Mouse (Mus musculus) A20 (cell line): ENCODE data around the gene Gm7544.
A peak's percentile ranks its signal among the peaks of the same experiment; 100 is the strongest.
"Not testable (repeated sequence)": the region's sequence is repeated elsewhere in the genome, so short reads cannot be mapped to it uniquely, and the experiment has no call there.

Experiments used
- DNase-seq: peaks from one replicate; pipeline ENCODE4 v3.0.0-alpha.2; 2011; ENCODE audit warnings: low read depth, low spot score

The Gm7544 gene

GRCm38 (mm10) chr1:82955913-82956312, at the start of gene Gm7544:
Gene Gm7544 (minus strand): TSS chr1:82956013.
- DNase-seq = not testable (repeated sequence)

DNA sequence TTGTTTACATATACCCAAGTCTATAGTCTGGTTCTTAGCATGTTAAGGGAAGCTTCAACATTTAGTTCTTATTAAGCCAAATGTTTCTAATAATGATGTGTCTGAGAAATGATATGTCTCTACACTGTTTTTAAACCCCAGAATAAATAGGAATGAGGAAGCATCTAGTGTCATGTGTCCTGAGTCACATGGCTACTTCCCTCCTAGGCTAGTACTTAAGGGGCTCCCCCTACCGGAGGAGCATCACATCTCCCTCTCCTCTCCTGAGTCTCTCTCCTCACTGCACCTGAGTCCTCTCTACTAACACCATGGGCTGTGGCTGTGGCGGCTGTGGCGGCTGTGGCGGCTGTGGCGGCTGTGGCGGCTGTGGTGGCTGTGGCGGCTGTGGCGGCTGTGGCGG, 44.5 kb upstream of the Gm7544 start, which contains the start of gene Gm47959:
Gene Gm47959, plus strand, starts transcription at position 243 of the 400 bp plus-strand sequence.
- DNase-seq = not testable (repeated sequence)

DNA sequence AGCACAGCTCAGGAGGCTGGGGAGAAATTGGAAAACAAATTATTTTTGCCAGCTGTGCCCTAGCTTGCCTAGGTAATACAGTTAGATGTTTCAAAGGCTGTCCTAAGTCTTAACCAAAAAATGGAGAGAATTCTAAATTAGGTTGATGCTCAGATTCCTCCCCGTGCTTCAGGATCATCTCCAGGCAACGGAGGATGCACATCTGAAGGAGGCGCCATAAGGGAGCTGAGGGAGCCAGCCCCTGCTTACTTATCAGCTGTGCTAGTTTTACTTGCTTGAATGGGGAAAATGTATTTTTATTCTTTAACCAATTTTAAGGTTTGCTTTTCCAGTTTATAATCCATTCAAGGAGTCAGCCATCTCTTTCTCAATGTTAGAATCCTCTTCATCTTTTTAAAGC, 38.1 kb upstream of the Gm7544 start:
- no peak for DNase-seq

DNA sequence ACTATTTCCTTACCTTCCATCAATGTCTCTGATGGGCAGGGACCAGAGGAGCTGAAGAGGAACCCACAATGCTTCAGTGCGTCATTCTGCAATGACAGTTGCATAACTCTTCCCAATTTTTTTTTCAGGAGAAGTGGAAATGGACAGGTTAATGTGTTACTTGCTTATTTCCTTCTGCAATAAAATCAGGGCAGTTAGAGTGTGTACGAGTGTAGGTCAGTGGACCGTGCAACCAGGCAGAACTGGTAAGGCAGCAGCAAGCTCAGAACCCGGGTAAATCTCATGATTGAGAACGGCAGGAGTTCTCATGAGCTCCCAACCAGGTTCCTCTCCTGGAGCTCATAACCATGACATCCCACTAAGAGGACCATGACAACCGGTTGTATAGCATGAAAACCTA, 36.3 kb upstream of the Gm7544 start:
- no peak for DNase-seq

DNA sequence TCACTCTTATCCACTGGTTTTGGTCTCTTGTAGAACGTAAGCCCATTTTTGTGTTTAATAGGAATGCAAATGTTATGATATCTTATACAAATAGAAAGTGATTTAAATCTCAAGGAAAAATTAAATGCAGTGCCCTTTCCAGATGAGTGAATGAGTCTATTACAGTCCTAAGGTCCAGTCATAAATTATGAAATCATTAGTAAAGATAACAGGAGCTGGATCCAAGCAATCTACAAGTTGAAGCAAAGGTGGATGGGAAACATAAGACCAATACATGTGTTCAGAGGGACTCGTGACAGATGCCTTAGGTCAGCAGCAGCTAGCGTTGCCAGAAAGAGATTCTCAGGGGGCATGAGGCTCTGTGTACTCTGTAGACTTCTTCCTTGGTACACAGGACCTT, 35.8 kb upstream of the Gm7544 start:
- DNase-seq = no peak

GRCm38 (mm10) chr1:82991062-82991461, 35.2 kb upstream of the Gm7544 start:
- DNase-seq = no peak

- peak; percentile 70 for DNase-seq
These were observed 31.9 kb upstream of the Gm7544 start for GRCm38 (mm10) chr1:82987530-82988198.

- no peak for DNase-seq
These were observed 30.9 kb upstream of the Gm7544 start for GRCm38 (mm10) chr1:82986738-82987137.

DNA sequence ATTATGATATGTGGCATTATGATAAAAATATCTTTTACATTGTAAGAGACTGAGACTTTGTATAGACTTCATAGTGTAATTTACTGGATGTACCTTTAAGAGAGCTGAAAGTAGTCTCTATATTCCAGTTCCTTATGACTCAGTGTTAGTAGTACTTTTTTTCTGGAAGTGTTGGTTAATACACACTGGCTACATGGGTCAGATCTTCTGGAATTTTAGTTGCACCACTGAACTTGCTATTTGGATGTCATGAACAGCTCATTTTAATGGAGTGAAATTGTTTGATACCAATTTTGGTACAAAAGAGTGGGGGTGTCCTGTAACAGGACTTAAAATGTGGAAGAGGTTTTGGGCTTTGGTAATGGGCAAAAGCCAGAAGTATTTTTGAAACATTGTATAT, 22.0 kb upstream of the Gm7544 start:
- DNase-seq = no peak

GRCm38 (mm10) chr1:82975750-82976149, 19.9 kb upstream of the Gm7544 start:
- DNase-seq = no peak

GRCm38 (mm10) chr1:82974342-82974741, 18.5 kb upstream of the Gm7544 start:
- no peak for DNase-seq

- no peak for DNase-seq
These were observed 18.1 kb upstream of the Gm7544 start for GRCm38 (mm10) chr1:82973901-82974300.

DNA sequence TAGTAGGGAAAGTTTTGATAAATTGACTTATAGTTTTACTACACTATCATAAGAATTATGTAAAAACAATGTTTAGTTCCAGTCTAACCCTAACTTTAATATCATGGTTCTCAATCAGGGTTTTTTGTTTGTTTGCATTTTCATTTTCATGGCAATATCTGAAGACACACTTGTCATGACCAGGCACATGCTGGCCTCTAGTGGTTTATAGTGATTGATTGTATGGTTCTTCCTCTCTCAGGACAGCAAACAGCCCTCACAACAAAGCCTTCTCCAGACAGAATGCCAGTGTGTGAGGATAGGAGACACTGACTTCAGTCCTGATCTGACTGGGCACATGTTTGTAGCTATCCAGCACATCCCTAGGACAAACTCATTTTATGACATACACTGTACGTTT, 17.4 kb upstream of the Gm7544 start:
- DNase-seq = peak; percentile 13

- DNase-seq = no peak
These were observed 16.2 kb upstream of the Gm7544 start for GRCm38 (mm10) chr1:82972046-82972445.

DNA sequence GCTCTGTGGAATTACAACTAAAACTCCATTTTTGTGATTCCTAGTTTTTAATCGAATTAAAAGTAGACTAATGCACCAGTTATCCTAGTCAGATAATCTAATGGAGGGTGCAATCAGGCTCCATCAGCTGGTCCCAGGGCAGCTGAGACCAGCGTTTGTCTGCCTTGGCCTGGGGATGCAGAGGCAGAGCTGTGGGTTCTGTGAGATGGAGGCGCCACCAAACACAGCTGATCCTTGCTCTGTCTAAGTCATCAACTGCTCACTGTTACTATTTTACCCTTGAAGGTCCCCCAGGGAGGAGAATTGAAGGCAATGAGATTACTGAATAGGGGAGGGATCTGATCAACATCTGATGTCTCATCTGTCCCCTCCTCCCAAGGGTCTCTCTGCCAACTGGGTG, 10.6 kb upstream of the Gm7544 start:
- DNase-seq = no peak

DNA sequence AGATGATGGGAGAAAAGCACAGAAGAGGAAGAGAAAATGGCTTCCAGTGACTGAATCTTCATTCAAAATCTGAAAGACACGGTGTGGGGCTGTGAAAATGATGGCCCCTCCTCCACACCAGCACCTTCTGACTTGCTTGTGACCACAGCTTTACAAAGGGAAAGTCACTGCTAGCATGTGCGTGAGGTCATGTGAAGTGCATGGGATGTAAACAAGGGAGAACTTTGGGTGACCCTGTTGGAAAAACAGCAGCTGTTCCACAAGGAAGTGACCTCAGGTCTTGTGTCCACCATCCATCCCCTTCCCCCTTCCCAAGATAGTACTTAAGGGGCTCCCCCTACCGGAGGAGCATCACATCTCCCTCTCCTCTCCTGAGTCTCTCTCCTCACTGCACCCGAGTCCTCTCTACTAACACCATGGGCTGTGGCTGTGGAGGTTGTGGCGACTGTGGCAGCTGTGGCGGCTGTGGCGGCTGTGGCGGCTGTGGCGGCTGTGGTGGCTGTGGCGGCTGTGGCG, 4.1 kb upstream of the Gm7544 start, which contains the start of gene Gm47955:
Gene Gm47955, plus strand, starts transcription at position 417 of the 516 bp plus-strand sequence.
- DNase-seq = no peak

DNA sequence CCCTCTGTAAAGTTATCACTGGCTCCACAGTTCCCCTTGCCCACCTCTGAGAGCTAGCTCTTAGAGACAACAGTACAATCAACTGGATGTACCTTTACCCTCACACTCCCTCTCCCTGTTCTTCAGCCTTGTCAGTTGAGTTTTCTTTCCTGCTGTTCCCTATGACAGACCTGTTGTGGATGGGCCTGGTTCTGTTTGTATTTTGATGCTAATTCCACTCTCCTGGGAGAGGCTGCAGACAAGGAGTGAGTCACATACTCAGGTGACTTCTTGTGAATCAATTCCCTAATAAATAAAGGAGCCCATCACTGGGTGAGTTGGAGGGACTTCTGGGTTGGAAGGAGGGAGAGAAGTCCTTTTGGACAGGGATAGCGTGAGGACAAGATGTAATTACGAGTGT, 7.2 kb downstream of the Gm7544 start:
- DNase-seq = no peak

- not testable (repeated sequence) for DNase-seq
These were observed 9.8 kb downstream of the Gm7544 start for GRCm38 (mm10) chr1:82946029-82946428.

DNA sequence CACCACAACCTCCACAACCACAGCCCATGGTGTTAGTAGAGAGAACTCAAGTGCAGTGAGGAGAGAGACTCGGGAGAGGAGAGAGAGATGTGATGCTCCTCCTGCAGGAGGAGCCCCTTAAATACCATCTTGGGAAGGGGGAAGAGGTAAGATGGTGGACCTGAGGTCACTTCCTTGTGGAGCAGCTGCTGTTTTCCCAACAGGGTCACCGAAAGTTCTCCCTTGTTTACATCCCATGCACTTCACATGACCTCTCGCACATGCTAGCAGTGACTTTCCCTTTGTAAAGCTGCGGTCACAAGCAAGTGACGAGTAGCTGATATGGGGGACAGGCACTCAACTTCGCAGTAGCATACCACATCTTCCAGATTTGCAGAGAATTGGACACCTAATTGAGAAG, 12.5 kb downstream of the Gm7544 start, which contains the start of gene A030003K21Rik:
Gene A030003K21Rik, minus strand, starts transcription at position 94 of the 400 bp plus-strand sequence.
- DNase-seq = not testable (repeated sequence)

DNA sequence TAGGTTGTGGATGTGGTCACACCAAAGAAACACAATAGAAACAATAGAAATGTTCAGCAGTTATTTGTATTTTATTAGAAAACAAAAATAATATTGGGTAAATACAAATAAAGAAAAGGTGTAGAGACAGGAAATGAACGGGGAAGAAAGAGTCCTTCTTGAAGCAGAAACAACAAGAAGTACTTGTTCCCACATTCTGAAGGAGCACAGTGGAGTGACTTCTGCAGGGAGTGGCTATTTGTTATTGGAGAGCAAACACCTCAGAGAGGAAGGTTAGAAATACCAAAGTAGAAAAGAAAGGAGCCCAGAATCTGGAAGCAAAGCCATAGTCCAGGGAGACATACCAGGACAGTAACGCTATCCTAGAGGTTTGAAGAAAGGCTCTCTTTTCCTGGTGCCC, 13.3 kb downstream of the Gm7544 start:
- DNase-seq = not testable (repeated sequence)

- no peak for DNase-seq
These were observed 17.1 kb downstream of the Gm7544 start for GRCm38 (mm10) chr1:82938666-82939065.

- not testable (repeated sequence) for DNase-seq
These were observed 24.5 kb downstream of the Gm7544 start, which contains the start of gene Gm6217 for GRCm38 (mm10) chr1:82931326-82931725. Gene Gm6217 (minus strand): TSS chr1:82931399.

DNA sequence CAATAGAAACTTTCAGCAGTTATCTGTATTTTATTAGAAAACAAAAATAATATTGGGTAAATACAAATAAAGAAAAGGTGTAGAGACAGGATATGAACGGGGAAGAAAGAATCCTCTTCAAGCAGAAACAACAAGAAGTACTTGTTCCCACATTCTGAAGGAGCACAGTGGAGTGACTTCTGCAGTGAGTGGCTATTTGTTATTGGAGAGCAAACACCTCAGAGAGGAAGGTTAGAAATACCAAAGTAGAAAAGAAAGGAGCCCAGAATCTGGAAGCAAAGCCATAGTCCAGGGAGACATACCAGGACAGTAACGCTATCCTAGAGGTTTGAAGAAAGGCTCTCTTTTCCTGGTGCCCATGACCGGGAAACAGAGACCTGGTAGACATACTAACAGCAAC, 25.3 kb downstream of the Gm7544 start:
- DNase-seq = not testable (repeated sequence)
